Mouse (Mus musculus): ENCODE measurements around the gene Cfhr2.
"Not testable (repeated sequence)": the region's sequence is repeated elsewhere in the genome, so short reads cannot be mapped to it uniquely, and the experiment has no call there.

Cfhr2 gene

DNA sequence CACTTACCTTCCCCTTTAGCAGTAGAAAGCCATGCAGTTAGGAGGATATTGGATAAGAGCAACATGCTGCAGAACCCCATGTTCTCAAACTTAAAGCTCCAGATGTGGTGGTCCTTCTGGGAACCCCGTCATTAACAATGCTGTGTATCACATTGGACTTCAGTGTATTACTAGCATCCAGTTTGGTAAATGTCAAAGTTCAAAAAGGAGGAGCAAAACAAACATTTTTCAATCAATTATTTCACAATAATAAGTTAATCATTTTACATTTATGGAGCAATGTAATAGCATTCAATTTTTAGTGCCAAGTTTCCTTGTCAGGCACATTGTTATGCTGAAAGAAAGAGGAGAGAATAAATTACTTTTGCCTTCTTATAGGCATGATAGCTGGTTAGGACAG is at the start of gene Cfhr2:
Cfhr2 (minus strand) TSS at position 155 of the 400 bp plus-strand sequence.
- DNase-seq, result no peak

DNA sequence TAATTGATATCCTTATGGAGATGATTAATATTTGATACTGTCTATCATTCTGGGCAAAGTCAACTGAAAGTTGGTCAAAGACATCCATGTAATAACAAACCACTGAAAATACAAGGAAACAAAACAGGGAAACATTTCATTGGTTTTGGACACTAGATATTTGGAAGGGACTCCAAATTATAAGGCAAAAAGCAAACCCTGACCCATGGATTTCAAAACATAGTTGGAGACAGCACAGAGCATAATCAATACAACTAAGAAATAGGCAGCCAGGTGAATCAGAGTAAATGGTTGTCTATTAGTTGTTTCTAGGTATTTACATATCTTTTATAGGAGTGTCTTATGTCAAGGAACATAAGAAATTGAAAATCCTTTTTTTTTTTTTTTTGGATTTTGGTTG is 5.2 kb upstream of the Cfhr2 start:
- no peak for DNase-seq

DNA sequence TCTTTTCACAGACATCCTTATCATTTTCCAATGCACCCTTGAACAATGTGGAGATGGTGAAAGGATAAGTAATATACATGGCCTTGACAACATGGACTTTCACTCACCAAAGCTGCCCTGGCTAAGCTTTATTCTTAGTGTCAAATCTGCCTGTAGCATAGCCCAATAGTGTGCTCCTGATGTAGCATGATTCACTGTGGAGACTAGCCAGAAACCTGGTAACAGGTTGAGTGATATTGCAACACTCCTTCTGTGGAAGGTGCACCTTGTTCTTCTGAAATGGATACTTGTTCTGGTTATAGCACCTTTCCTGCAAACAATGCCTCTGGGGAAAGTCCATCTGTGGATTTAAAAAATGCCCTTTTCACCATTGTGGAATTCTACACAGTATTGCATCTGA is 1.7 kb upstream of the Cfhr2 start:
- DNase-seq, result no peak

DNA sequence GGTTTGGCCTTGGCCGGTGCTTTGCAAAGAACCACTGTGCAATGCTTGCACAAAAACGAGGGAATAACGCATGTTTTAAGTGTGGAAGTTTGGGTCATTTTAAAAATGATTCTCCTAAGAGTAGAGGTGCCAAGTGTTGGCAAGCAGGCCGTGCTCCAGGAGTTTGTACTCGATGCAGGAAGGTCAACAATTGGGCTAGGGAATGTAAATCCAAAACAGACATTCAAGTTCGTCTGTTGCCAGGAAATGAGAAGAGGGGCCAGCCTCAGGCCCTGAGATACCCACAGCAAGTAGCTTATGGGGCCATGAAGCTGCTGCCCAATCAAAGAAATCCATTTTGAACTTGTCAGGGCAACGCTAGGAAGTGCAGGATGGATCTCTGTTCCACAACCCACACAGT is 18.8 kb downstream of the Cfhr2 start:
- DNase-seq, result no peak

DNA sequence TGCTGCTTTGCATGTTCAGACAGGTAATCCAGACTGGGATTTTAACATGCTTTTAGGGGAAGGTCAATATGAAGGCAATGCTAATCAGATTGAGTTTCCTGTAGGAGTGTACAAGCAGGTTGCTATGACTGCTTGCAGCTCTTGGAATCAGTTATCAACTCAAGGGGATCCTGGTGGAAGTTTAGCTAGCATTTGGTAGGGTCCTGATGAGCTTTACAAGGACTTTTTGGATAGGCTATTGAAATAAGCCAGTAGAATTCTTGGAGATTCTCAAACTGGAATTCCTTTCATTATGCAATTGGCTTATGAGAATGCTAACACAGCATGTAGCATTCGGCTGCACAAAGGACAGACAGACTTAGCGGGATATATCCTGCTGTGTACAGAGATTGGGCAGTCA is 19.2 kb downstream of the Cfhr2 start:
- DNase-seq, result no peak

DNA sequence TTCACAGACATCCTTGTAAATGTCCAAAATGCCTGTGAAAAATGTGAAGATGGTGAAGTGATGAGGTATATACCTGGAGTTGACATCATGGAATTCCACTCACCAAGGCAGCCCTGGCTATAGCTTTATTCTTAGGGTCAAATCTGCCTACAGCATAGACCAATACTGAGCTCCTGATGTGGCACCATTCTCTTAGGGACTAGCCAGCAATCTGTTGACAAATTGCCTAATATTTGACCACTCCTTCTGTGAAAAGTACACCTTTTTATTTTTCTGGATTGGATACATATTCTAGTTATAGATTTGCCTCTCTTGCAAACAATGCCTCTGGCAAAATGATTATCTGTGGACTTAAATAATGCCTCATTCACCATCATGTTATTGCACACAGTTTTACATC is 49.9 kb downstream of the Cfhr2 start:
- DNase-seq, result no peak

DNA sequence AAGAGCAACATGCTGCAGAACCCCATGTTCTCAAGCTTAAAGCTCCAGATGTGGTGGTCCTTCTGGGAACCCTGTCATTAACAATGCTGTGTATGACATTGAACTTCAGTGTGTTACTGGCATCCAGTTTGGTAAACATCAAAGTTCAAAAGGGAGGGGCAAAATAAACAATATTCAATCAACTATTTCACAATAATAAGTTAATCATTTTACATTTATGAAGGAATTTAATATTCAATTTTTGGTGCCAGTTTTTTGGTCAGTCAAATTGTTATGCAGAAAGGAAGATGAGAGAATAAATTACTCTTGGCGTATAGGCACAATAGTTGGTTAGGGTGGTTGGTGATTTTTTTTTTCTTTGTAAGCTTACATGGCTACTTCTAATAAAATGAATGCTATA is 77.4 kb downstream of the Cfhr2 start, which contains the start of gene Gm4788:
Gm4788 (minus strand) TSS at position 101 of the 400 bp plus-strand sequence.
- DNase-seq, result no peak

DNA sequence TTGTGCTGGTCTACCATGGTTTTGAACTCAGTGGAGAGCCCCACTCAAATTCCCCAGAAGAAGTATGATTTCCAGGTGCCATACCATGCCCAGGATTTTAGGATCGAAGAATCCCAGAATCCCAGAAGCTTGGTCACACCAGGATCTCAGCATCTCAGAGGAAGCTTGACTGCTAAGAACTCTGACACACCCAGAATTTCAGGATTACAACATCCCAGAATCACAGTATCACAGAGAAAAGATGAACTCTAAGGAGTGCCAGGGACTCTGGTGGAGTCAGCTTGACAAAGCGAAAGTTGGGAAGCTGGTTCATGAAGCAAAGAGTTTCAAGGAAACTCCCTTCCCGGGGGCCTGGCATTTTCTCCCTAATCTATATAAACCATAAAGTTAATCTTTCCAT is 88.6 kb downstream of the Cfhr2 start:
- DNase-seq, result not testable (repeated sequence)
